Comparison of ENCODE assay signal across 9 mouse cellular contexts in genomic region chr11:46309111-46309741, GRCm38 (mm10). TPM values are rescaled to one million over a fixed set of nuclear protein-coding genes. Genes with fewer than 3 reads are reported as not detected.
DNase-seq lines count a peak whose midpoint lies in the region; ATAC-seq lines count a peak whose summit lies in the region.
"Had no signal": no experiment of that assay in that cellular context is flagged by ENCODE, and none has a peak within 500 bp of the region (broad histone marks: within the 10 kb centered on the region; RNA-seq: fewer than 3 reads in every experiment).

No protein-coding gene starts in this region.

- no peak for ATAC-seq in forebrain, embryonic 13.5 days
- ATAC-seq: Patski had no signal

- H3K9ac ChIP-seq in forebrain, embryonic 13.5 days = peak overlapping the region; percentile 41; the same call in 1 of the 2 replicates

- no peaks in the 10 kb centered on the region for H3K9me3 ChIP-seq in forebrain, embryonic 13.5 days (replicated peaks)

- 49% methylated on average over 20 of the region's 20 CpGs for WGBS in forebrain, embryonic 13.5 days

- intact Hi-C loops in left cerebral cortex, postnatal 14 days (cut with DNase I) = no loop called here
- intact Hi-C loops in gastrocnemius, postnatal 36 days (cut with DNase I) = no loop called here

- peak overlapping the region; percentile 82 for H3K27ac ChIP-seq in forebrain, embryonic 13.5 days

- H3K4me1 ChIP-seq in forebrain, embryonic 13.5 days = peaks cover 50% of the 10 kb centered on the region

- no peaks in the 10 kb centered on the region for H3K27me3 ChIP-seq in forebrain, embryonic 13.5 days
- H3K27me3 ChIP-seq: Patski had no signal

- H3K4me3 ChIP-seq in forebrain, embryonic 13.5 days = peak overlapping the region; percentile 77

- H3K4me2 ChIP-seq in forebrain, embryonic 13.5 days = peak overlapping the region; percentile 89

- H3K36me3 ChIP-seq in forebrain, embryonic 13.5 days (ENCODE audit: poor library complexity, severe bottlenecking) = peaks cover 6% of the 10 kb centered on the region; the same call in 1 of the 2 replicates

- DNase-seq in kidney, adult 18-20 months = peak; percentile 82
- no peak for DNase-seq in kidney, postnatal 4 days
- peak; percentile 50 for DNase-seq in adrenal gland, postnatal 25 days
- peak; percentile 69 to 83 for DNase-seq in left cerebral cortex, postnatal 14 days (ENCODE audit: low spot score in 2 of 2)
- DNase-seq in right cerebral cortex, adult 2 months (ENCODE audit: low spot score in 2 of 2) = peak; percentile 70 to 76
- DNase-seq in gastrocnemius, postnatal 36 days = no peak
- DNase-seq in gastrocnemius, postnatal 10 days = no peak

RNA-seq across cellular contexts. Expression of gene Cyfip2, which starts 3.4 kb away (rescaled TPM):
- total RNA-seq in adrenal gland, postnatal 25 days (2021) = 70.2 and 81.2 TPM in 2 replicates
- 55.9 and 59.8 TPM in 2 replicates for polyA plus RNA-seq in forebrain, embryonic 13.5 days (2015; fragmentation: Nextera tagmentation; extraction: Ambion mirVana)
- 100 to 1,000 TPM; 378 to 408 TPM for total RNA-seq in left cerebral cortex, postnatal 14 days (2021)
- 1 to 10 TPM; 1.5 to 1.7 TPM for total RNA-seq in gastrocnemius, postnatal 36 days (2021)
- 1 to 10 TPM in 1 of 2 experiments, under 1 TPM in 1; 0.87 to 4.3 TPM for total RNA-seq in gastrocnemius, postnatal 10 days (2021)

Comparison
In these comparisons a context has a peak if more than half of its experiments do, and no peak if none do; other contexts are left out.
1. DNase-seq: peak in kidney, adult 18-20 months (single experiment), adrenal gland, postnatal 25 days (single experiment), left cerebral cortex, postnatal 14 days (2 of 2) and right cerebral cortex, adult 2 months (2 of 2); none in kidney, postnatal 4 days (0 of 2), gastrocnemius, postnatal 36 days (0 of 2) and gastrocnemius, postnatal 10 days (single experiment).
2. RNA of gene Cyfip2, which starts 3.4 kb away (total RNA-seq): 378 to 408 TPM in left cerebral cortex, postnatal 14 days and 70.2 to 81.2 TPM in adrenal gland, postnatal 25 days; 0.87 to 4.3 TPM in gastrocnemius, postnatal 10 days and 1.5 to 1.7 TPM in gastrocnemius, postnatal 36 days; every median in the first group is over 10 times any median in the second.